Mouse (Mus musculus): ENCODE measurements at regions not wholly inside any gene's neighbourhood (a gene's known extent, or its start where the extent isn't known, plus 50 kb on each side); places are given as distances from the start of the nearest gene placed in this dataset.
A peak's percentile ranks its signal among the peaks of the same experiment; 100 is the strongest.

- no peak for DNase-seq
Measured at GRCm38 (mm10) chr14:105717821-105718220, 178.8 kb downstream of the Spry2 start.

GRCm38 (mm10) chr14:105708691-105709090, 187.9 kb downstream of the Spry2 start:
- no peak for DNase-seq

- no peak for DNase-seq
Measured at GRCm38 (mm10) chr14:105706756-105707155, 189.9 kb downstream of the Spry2 start.

- no peak for DNase-seq
Measured at GRCm38 (mm10) chr14:105698616-105699015, 198.0 kb downstream of the Spry2 start.

GRCm38 (mm10) chr14:105698086-105698485, 198.5 kb downstream of the Spry2 start:
- no peak for DNase-seq

GRCm38 (mm10) chr14:105697398-105697797, 199.2 kb downstream of the Spry2 start:
- DNase-seq: peak; percentile 18

GRCm38 (mm10) chr14:105694969-105695368, 201.7 kb downstream of the Spry2 start:
- DNase-seq: no peak

- DNase-seq: no peak
Measured at GRCm38 (mm10) chr14:105693713-105694112, 202.9 kb downstream of the Spry2 start.

- no peak for DNase-seq
Measured at GRCm38 (mm10) chr14:105684826-105685465, 211.7 kb downstream of the Spry2 start.

GRCm38 (mm10) chr14:105684329-105684728, 212.3 kb downstream of the Spry2 start:
- no peak for DNase-seq

- peak; percentile 36 for DNase-seq
Measured at GRCm38 (mm10) chr14:105676646-105676930, 220.0 kb downstream of the Spry2 start.

GRCm38 (mm10) chr14:105675801-105676645, 220.6 kb downstream of the Spry2 start:
- DNase-seq: no peak

- DNase-seq: no peak
Measured at GRCm38 (mm10) chr14:105675006-105675405, 221.6 kb downstream of the Spry2 start.

GRCm38 (mm10) chr14:105668969-105669368, 227.7 kb downstream of the Spry2 start:
- peak; percentile 44 for DNase-seq

GRCm38 (mm10) chr14:105664671-105665198, 231.9 kb downstream of the Spry2 start:
- no peak for DNase-seq

- DNase-seq: no peak
Measured at GRCm38 (mm10) chr14:105663472-105663871, 233.1 kb downstream of the Spry2 start.

GRCm38 (mm10) chr14:105662839-105663238, 233.8 kb downstream of the Spry2 start:
- no peak for DNase-seq

GRCm38 (mm10) chr14:105658316-105658715, 238.3 kb downstream of the Spry2 start:
- DNase-seq: no peak

- peak; percentile 26 for DNase-seq
Measured at GRCm38 (mm10) chr14:105647166-105647565, 249.5 kb downstream of the Spry2 start.

GRCm38 (mm10) chr14:105644428-105644827, 252.2 kb downstream of the Spry2 start:
- DNase-seq: no peak

- DNase-seq: no peak
Measured at GRCm38 (mm10) chr14:105643285-105643957, 253.2 kb downstream of the Spry2 start.

GRCm38 (mm10) chr14:105632335-105632734, 264.3 kb downstream of the Spry2 start:
- DNase-seq: no peak

- no peak for DNase-seq
Measured at GRCm38 (mm10) chr14:105631681-105632031, 265.0 kb downstream of the Spry2 start.
